Mouse (Mus musculus): ENCODE data around the gene Awat1.

DNA sequence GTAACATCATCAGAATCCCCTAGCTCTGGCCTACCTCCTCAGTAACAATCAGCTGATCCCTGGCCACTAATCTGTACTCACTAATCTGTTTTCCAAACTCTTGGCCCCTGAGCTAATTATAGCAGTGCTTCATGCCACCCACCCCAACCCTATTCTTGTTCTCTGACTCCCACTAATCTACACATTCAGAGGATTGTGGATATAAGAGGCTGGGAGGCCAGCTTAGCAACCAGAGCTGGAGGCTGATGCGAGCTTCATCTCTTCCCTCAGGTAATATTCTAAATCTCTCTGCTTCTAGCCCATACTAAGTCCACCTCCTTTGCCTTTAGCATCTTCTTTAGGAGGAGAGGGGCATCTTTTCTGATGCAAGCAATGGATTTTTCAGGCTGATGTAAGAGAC, 33.3 kb downstream of the Awat1 start, which contains the start of gene Arr3:
- TF ChIP-seq CTCF (IDR thresholded peaks at IDR 0.05; ENCODE audit: control insufficient read depth, insufficient read depth, insufficient replicate concordance, low read depth, low read length) (no peak), POLR2A (IDR thresholded peaks at IDR 0.05; ENCODE audit: control insufficient read depth, low read depth, low read length) (no peak)
